Mouse (Mus musculus) heart, postnatal 0 days (tissue): Measurements from ENCODE around the gene Ccdc144b.

Source experiments
- CTCF ChIP-seq: IDR thresholded peaks from 2 replicates; pipeline ENCODE4 v1.5.1; 2016; ENCODE audit warnings: antibody characterized with exemption, control low read depth, low read depth
- EP300 ChIP-seq: IDR thresholded peaks from 2 replicates; pipeline ENCODE4 v1.6.1; 2016; ENCODE audit warnings: antibody characterized with exemption, low read depth

- TF ChIP-seq CTCF (no peak), EP300 (no peak)
Observed at GRCm38 (mm10) chr3:36045086-36045485, 8.3 kb downstream of the Ccdc144b start.
